ENCODE assay signal across 19 mouse cellular contexts in the genomic region with DNA sequence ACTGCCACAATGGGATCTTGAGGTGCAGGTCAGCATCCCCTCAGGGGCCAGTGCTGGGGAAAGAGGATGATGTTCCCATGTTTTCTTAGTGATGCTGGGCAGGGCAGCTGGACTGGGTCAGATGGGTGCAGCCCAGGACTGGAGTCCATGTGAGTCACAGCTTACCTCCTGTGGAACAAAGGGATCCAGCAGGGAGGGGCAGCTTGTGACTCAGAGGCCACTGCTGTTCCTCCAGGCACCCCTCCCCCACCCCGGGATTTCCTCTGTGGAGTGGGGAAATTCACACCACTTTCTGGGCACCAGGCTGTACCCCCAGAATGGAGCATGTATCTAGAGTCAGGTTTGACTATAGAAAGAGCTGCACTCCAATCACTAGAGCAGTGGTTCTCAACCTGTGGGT. TPM values are rescaled to one million over a fixed set of nuclear protein-coding genes. Genes with fewer than 3 reads are reported as not detected.
DNase-seq lines count a peak whose midpoint lies in the region; ATAC-seq and TF ChIP-seq lines count a peak whose summit lies in the region.
"Had no signal": no experiment of that assay in that cellular context is flagged by ENCODE, and none has a peak within 500 bp of the region (broad histone marks: within the 10 kb centered on the region; RNA-seq: fewer than 3 reads in every experiment).

No protein-coding gene starts in this region.

- no peaks in the 10 kb centered on the region for H3K36me3 ChIP-seq in intestine, embryonic 16.5 days (ENCODE audit: control insufficient read depth, insufficient read depth, low read length)
- H3K36me3 ChIP-seq in intestine, embryonic 15.5 days, result no peaks in the 10 kb centered on the region
- no peaks in the 10 kb centered on the region for H3K36me3 ChIP-seq in C2C12 (ENCODE audit: control insufficient read depth, insufficient read depth)
- H3K36me3 ChIP-seq: embryonic facial prominence, embryonic 13.5 days; hindbrain, embryonic 13.5 days; limb, embryonic 15.5 days; neural tube, embryonic 13.5 days had no signal

- H3K4me3 ChIP-seq in intestine, embryonic 16.5 days (ENCODE audit: low read length), result no peak overlapping the region
- H3K4me3 ChIP-seq in intestine, embryonic 15.5 days (replicated peaks), result no peak overlapping the region
- H3K4me3 ChIP-seq in C2C12 (ENCODE audit: insufficient read depth, poor library complexity, severe bottlenecking), result no peak overlapping the region
- H3K4me3 ChIP-seq: embryonic facial prominence, embryonic 13.5 days; hindbrain, embryonic 13.5 days; limb, embryonic 15.5 days; neural tube, embryonic 13.5 days had no signal

- H3K9me3 ChIP-seq in intestine, embryonic 16.5 days (ENCODE audit: control insufficient read depth, low read length), result no peaks in the 10 kb centered on the region
- H3K9me3 ChIP-seq in intestine, embryonic 15.5 days, result no peaks in the 10 kb centered on the region
- H3K9me3 ChIP-seq: embryonic facial prominence, embryonic 13.5 days; hindbrain, embryonic 13.5 days; limb, embryonic 15.5 days; neural tube, embryonic 13.5 days had no signal

- H3K79me3 ChIP-seq in C2C12 (ENCODE audit: low read depth), result no peaks in the 10 kb centered on the region

- peak; percentile 29 for DNase-seq in NIH3T3 (ENCODE audit: low read depth)
- DNase-seq in large intestine, adult 2 months (ENCODE audit: low read depth, low spot score), result peak; percentile 32
- DNase-seq in kidney, postnatal 36 days, result no peak
- DNase-seq in embryo, embryonic 11 days, result no peak
- DNase-seq: cerebellum, adult 8-10 months; gastrocnemius, postnatal 10 days; kidney, adult 18-20 months; kidney, postnatal 14 days; lung, postnatal 4 days; right cerebral cortex, postnatal 14 days had no signal

- H3K9ac ChIP-seq in intestine, embryonic 16.5 days (ENCODE audit: low read depth, low read length), result no peak overlapping the region
- no peak overlapping the region for H3K9ac ChIP-seq in intestine, embryonic 15.5 days
- H3K9ac ChIP-seq: embryonic facial prominence, embryonic 13.5 days; hindbrain, embryonic 13.5 days; limb, embryonic 15.5 days; neural tube, embryonic 13.5 days had no signal

- no peak for TF ChIP-seq CTCF in C2C12 (IDR thresholded peaks at IDR 0.05; ENCODE audit: control insufficient read depth, insufficient read depth, insufficient read length)

- H3K27me3 ChIP-seq in intestine, embryonic 16.5 days (replicated peaks; ENCODE audit: control insufficient read depth, insufficient read depth, low read length), result no peaks in the 10 kb centered on the region
- H3K27me3 ChIP-seq in intestine, embryonic 15.5 days (replicated peaks), result no peaks in the 10 kb centered on the region
- H3K27me3 ChIP-seq in C2C12 (ENCODE audit: control insufficient read depth, insufficient read depth, insufficient read length), result no peaks in the 10 kb centered on the region
- H3K27me3 ChIP-seq: embryonic facial prominence, embryonic 13.5 days; limb, embryonic 15.5 days; neural tube, embryonic 13.5 days had no signal

- WGBS in intestine, embryonic 16.5 days, result 81% methylated on average over 1 of the region's 1 CpGs
- WGBS in intestine, embryonic 15.5 days, result 61% methylated on average over 1 of the region's 1 CpGs
- WGBS in large intestine, adult 2 months, result 18% methylated on average over 1 of the region's 1 CpGs

- no peak overlapping the region for H3K27ac ChIP-seq in intestine, embryonic 16.5 days (ENCODE audit: low read length)
- no peak overlapping the region for H3K27ac ChIP-seq in intestine, embryonic 15.5 days
- H3K27ac ChIP-seq: embryonic facial prominence, embryonic 13.5 days; hindbrain, embryonic 13.5 days; limb, embryonic 15.5 days; neural tube, embryonic 13.5 days had no signal

- peak; percentile 26; the same call in 1 of the 2 replicates for ATAC-seq in intestine, embryonic 16.5 days
- ATAC-seq in intestine, embryonic 15.5 days, result no peak
- no peak for ATAC-seq in cerebellum, adult (ENCODE audit: insufficient number of reproducible peaks, low FRiP score, low TSS enrichment)

- no peaks in the 10 kb centered on the region for H3K4me1 ChIP-seq in intestine, embryonic 16.5 days (ENCODE audit: control insufficient read depth, insufficient read depth, low read length)
- no peaks in the 10 kb centered on the region for H3K4me1 ChIP-seq in intestine, embryonic 15.5 days (replicated peaks)
- H3K4me1 ChIP-seq: embryonic facial prominence, embryonic 13.5 days; hindbrain, embryonic 13.5 days; limb, embryonic 15.5 days; neural tube, embryonic 13.5 days had no signal

- no peaks in the 10 kb centered on the region for H3K79me2 ChIP-seq in C2C12 (ENCODE audit: control insufficient read depth, insufficient read depth)

- no peak overlapping the region for H3K4me2 ChIP-seq in intestine, embryonic 16.5 days (ENCODE audit: low read depth, low read length)
- no peak overlapping the region for H3K4me2 ChIP-seq in intestine, embryonic 15.5 days (replicated peaks)
- H3K4me2 ChIP-seq: embryonic facial prominence, embryonic 13.5 days; hindbrain, embryonic 13.5 days; limb, embryonic 15.5 days; midbrain, embryonic 11.5 days; neural tube, embryonic 13.5 days had no signal

- no peak overlapping the region for H3ac ChIP-seq in C2C12 (ENCODE audit: control insufficient read depth, insufficient read length, low read depth)

TF ChIP-seq in C2C12, 6 proteins besides CTCF, POLR2A, EP300 and RAD21:
- no peak for TF ChIP-seq USF1 (IDR thresholded peaks at IDR 0.05; ENCODE audit: low read depth)
- TF ChIP-seq MAX (IDR thresholded peaks at IDR 0.05), result peak; percentile 40
- no peak for TF ChIP-seq CEBPB (IDR thresholded peaks at IDR 0.05; ENCODE audit: low read depth)
- no peak for TF ChIP-seq MYOG (IDR thresholded peaks at IDR 0.05; ENCODE audit: control insufficient read depth, extremely low read depth, insufficient read length)
- peak; percentile 43 for TF ChIP-seq MYOD1 (IDR thresholded peaks at IDR 0.05; ENCODE audit: control insufficient read depth, insufficient read length, low read depth)
- peak; percentile 58 for TF ChIP-seq FOSL1 (IDR thresholded peaks at IDR 0.05; ENCODE audit: insufficient read depth, low read length, poor library complexity, severe bottlenecking)

RNA-seq across cellular contexts. Expression of a gene that starts 16.8 kb away (rescaled TPM):
- polyA plus RNA-seq in intestine, embryonic 16.5 days (2015; fragmentation: Nextera tagmentation; extraction: Ambion mirVana), result 12.0 and 13.0 TPM in 2 replicates
- polyA plus RNA-seq in intestine, embryonic 15.5 days (2015; fragmentation: Nextera tagmentation; extraction: Ambion mirVana), result 12.7 and 13.9 TPM in 2 replicates
- polyA plus RNA-seq in C2C12 (2012; fragmentation: generic; extraction: Trizol), result 1.1 TPM
- polyA plus RNA-seq in large intestine, adult 2 months (2012; rRNA removed), result 8.4 and 12.2 TPM in 2 replicates

Comparison
In these comparisons a context has a peak if more than half of its experiments do, and no peak if none do; other contexts are left out.
1. DNase-seq: peak in NIH3T3 (single experiment) and large intestine, adult 2 months (single experiment); none in kidney, postnatal 36 days (0 of 2) and embryo, embryonic 11 days (single experiment).